Mouse (Mus musculus) retina, embryonic 14.5 days (tissue): ENCODE data around the gene Tmem132d.
A peak's percentile ranks its signal among the peaks of the same experiment; 100 is the strongest.

Source experiments
- DNase-seq: peaks from one replicate; pipeline ENCODE4 v3.0.0-alpha.2; 2015; ENCODE audit warnings: low spot score

Gene Tmem132d

DNA sequence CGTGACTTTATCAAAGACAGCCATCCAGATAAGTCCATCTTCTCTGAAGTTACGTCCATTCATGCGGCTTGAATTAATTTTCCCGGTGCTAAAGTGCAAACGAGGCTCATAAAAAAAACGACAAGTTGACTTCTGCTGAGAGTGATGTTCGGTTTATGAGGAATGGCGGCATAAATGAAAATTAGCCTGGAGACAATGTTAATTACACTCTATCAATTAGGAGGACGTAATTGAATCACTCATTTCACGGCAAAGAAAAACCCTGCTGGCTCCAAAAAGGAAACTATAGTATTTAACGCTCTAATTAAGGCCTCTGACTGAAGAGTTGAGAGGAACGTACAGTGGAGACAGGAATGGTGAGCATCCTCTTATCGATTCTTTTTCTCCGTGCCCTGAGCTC lies 503.2 kb downstream of the Tmem132d start:
- no peak for DNase-seq

DNA sequence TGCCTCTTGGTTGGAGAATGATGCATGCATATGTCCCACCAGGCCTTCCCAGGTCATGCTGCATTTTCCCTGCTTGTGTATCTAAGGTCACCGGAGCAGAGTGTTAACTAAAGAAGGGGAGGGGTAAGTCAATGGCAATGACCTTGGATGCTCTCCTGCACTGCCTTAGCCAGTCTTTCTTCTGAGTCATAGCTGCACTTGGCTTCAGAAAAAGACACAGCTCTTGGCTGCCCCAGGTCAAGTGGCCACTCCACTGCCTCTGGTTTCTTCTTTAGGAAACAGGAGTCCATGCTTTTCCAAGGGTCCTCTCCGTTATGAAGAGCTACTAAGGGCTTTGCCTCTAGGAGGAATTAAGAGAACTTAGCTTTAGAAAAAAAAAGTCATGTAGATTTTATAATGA lies 506.2 kb downstream of the Tmem132d start:
- DNase-seq, result no peak

DNA sequence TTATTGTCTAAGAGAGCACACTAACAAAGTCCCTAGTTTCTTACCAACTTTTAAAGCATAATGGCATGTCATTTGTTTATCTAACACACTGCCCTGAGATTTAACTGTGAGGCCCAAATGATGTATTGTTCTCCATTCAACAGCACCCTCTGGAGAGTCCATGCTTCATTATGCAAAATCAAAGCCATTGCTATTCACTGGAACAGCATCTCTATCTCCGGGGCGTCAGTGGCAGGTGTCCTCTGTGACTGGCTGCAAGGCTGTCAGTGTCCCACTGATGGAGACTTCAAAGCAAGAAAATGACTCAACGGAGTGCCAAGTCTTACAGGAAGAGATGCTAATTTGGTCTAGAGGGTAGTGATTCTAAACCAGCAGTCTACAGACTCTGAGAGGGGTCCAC lies 508.8 kb downstream of the Tmem132d start:
- peak; percentile 60 for DNase-seq

DNA sequence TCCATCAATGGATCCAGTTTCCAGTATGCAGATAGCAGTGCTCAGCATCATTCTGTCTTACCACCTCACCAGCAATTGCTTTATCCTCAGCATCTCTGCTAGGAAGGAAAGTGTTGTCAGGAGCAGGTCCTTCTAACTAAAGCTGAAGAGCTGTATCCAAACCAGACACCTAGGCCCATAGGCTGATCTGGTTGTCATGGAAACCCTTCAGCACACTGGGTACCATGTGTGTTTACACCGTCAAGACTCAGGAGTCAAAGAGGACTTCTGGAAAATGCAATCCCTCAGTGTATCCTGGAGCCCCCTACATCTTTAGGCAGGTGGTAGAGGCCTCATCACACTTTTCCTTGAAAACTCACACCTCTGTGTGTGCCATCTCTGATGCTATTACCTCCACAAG lies 513.7 kb downstream of the Tmem132d start:
- no peak for DNase-seq

DNA sequence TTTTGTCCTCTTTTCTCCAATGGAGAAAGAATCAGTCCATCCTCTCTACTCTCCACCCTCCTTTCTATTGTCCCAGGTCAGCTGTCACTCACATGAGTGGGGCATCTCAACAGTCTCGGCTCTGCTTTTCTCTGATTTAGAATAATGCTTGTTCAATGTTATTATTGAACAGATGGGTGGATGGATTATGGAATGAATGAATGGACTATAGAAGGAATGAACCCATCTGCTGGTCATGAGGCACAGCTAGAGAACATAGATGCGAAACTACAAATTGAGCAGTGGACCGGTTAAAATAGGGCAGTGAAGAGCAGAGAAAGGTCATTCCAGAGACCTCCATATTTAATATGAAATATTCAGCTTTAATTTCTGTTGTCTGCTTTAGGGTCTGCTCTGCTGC lies 514.5 kb downstream of the Tmem132d start:
- DNase-seq, result peak; percentile 58

DNA sequence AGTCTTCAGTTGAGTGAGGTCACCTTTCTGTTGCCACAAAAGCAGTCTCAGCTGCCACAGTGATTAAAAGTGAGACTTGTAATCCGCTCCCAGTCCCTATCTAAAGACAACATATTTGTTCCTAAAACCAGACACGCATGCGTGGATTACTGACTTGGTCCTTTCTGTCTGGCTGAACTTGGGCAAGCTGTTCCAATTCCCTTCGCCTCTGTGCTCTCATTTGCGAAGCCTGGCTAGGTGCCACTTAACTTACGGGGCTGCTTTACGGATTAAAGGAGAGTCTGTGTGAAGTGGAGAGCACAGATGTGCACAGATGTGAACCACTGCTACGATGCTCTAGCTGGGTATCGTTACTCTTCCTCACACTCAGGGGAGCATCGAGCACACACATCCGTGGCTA lies 518.7 kb downstream of the Tmem132d start:
- DNase-seq, result no peak

DNA sequence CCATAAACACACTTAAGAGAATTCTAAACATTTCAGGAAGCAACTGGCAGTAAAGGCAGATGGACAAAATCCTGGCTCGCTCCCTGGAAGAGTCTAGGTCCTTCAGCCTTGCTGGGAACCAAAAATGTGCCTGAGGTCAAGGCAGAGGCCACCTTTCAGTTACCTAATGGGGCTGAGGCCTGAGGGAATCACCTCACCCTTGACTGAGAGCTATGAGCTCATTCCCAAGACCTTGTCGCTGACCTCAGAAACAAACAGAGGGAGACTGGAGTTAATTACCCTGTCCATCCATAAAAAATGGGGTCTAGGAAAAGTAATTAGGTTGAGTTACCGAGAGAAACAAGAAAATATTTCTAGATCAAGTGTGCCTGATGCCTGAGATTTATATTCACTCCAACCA lies 521.3 kb downstream of the Tmem132d start:
- DNase-seq, result no peak

DNA sequence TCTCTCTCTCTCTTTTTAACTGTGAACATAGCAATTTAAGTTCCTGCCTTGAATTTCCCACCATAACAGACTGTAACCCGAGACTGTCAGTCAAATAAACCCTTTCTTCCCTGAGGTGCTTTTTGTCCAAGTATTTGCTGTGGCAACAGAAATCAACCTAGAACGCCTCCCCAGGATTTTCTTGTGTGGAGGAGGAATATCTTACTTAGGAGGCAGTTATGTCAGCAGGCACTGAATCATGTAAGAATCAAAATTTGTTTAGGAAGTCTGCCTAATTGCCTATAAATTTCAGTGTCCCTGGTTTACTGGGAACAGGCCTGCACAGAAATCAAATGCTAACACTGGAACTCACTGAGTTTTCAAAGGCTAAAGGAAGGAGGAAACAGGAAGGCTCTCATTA lies 522.5 kb downstream of the Tmem132d start:
- DNase-seq, result no peak

DNA sequence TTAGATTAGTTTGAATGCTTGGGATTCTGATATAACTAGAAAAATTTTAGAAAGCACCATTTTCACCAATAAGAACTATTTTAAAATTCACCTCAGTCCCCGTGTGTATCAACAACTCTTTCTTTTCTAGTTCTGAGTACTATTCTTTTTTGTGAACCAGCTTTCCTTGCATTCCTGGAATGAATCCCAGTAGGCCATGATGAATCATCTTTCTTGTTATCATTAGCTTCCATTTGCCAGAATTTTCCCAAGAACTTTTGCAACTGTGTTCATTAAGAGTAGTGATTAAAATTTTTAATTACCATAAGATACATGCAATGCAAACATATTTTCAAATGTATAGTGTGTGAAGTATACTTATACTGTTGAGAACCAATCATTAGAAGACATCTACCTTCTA lies 537.7 kb downstream of the Tmem132d start:
- DNase-seq, result no peak

DNA sequence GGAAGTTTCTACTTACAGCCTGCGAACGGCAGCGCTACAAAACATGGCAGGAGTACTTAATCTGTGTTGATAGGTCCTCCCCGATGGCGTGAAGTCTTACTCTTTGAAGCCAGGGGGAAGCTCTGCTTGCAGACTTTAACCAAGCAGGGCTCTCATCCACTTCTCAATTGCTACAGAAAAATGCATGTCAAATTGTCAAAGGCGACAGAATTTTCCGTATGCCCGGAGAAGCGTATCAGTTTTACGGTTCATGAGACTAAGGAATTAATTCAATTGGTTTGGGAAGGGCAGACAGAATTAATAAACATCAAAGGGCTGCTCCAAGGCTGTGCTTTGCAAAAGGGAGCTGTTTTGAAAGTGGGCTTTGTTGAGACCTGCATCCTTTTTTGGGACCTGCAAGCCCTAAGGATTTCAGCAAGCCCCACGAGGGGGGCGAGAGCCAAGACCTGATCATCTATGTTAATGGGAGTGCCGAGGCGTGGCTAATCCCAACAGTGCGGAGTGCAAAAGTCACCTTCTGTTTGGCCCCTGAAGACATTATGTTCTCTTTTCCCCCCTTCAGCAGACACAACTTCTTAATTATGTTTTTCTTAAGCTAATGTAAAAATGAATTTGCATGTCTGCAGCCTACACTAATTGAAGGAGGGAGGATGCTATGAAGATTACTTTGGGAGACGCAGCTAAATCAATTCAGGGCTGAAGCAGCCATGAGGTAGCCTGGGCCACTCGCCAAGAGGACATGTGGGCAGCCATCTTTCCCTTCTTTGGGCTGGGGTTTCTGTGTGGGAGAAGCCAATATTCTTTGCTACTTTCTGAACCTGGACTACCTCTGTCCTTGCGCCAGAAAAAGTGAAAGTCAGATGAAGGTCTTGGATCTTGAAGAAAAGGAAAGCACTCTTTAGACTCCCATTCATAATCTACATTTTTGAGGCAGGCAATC lies 547.0 kb downstream of the Tmem132d start:
- peak; percentile 36 for DNase-seq

DNA sequence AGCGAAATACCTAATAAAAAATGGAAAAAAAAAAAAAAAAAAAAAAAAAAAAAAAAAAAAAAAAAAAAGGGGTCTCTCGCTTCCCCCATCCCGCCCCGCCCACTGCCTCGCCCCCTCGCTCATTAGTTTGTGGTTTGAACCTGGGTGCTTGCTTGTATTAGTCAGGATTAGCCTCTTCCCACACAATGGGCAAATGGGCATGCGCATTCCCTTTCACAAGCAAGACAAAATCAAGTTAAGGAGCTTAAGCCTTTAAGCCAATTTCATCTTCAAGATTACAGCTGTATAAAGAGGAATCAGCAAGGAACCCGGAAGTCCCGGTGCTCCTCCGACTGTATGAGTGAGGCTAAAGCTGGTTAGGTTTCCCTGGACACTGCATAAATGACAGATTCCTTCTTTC lies 549.9 kb downstream of the Tmem132d start:
- DNase-seq, result peak; percentile 79

DNA sequence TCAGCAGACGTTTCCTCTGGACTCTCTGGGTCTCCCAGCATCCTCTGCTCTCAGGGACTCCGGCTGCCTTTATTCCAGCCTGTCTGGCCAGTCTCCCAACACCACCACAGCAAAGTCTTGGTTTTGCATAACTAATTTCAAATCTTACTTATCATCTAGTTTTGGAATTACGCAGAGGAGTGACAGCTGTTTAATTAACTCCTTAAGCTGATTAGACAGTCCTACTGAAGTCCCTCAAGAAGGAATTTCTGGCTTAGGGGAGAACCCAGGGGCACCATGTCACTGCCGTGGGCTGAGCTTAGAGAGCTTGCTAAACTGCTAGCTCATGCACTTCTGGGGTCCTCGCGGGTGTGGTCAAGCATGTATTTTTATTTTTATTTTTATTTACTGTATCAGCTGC lies 558.4 kb downstream of the Tmem132d start:
- DNase-seq, result peak; percentile 65

DNA sequence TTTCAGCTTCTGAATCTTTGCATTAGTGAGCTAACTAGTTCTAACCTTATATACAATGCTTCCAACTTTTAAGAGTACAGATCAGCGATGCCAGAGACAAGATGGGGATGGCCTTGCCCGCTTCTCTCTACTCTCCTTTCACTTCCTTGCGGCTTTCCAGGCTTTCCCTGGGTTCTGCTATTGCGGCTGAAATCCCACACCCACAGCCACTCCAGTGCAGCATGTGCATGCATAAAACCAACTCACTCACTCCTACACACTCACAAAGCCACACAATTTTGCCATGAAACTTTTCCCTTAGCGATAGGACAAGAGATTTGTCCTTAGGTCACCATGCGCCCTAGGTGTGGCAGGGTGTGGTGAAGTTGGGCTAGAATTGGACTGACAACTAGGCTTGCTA lies 567.7 kb downstream of the Tmem132d start:
- no peak for DNase-seq

DNA sequence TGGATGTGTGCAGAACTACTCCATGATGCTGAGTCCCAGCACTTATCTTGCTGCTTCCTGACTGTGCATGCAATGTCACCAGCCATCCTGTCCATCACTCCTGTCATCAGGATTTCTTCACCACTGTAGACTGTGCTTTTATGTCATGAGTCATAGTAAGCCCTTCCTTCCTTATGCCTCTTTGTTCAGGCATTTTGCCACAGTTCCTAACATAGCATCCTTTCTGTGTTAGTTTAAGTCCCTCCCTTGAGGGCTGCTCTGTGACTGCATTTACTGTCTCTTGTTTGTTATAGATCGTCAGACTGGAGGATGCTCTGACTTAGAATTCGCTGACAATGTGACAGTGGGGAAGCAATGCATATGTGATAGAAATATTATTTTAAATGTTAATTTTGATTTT lies 573.2 kb downstream of the Tmem132d start:
- no peak for DNase-seq

DNA sequence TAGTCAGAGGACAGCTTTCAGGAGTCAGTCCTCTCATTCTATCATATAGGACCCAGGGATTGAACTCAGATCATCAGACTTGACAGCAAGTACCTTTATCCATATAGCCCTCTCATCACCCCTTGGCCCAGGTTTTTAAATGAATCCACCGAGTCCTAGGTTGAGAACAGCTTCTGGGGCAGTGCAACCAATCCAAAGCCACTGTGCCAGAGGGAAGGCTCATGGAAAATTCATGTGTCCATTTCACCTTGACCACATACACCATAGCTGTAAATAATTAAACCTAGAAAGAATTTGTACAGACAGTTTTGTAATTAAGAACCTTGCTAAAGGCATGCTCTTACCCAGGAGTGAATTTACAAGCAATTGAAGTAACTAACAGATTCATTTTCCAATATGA lies 580.6 kb downstream of the Tmem132d start:
- no peak for DNase-seq

DNA sequence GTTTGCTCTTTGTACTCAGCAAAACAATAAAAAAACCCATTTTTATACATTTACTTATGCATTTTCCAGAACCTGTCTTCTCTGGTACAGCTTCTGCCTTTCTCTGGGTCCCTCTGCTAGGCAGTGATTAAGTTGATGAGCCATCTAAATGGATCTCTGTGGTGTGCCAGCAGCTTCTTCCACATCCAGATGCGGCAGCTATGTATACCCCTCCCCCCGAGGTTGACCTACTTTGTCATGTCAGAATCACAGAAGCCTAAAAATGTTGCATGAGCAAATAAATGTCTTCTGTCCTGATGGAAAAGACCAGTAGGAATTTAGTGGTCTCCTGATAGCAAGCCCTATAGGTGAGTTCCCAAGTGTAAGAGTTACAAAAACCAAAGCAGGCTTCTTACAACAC lies 601.1 kb downstream of the Tmem132d start:
- peak; percentile 36 for DNase-seq

DNA sequence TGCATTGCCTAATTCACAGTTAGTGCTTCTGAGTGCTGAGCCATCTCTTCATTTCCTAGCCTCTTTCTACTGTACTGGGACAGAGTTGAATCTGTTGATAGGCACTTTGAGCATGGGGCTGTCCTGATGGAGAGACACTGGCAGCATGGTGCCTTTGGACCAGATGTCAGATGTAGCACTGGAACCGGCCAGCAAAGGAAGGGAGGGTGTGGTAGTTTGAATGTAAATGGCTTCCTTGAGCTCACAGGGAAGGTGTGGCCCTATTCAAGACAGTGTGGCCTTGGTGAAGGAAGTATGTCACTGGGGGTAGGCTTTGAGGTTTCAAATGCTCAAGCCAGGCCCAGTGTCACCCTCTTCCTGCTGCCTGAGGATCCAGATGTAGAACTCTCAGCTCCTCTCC lies 602.0 kb downstream of the Tmem132d start:
- DNase-seq, result no peak

DNA sequence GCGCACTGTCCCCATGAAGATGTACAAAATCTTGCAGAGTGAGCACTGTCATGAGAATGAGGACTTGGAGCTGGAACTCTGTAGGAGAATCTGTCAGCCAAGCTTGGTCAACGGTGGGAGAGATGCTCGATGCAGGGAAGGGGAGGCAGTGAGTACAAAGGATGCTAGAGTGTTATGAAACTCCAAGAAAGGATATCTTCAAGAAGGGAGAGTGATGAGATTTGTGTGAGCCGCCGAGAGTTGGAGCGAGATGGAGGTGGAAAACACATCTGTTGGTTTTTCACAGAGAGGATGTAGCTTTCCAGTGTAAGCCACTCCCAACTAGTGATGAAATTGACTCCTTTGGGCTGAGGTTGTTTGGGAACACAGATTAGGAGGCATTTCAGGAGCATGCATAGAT lies 604.1 kb downstream of the Tmem132d start:
- DNase-seq, result no peak

DNA sequence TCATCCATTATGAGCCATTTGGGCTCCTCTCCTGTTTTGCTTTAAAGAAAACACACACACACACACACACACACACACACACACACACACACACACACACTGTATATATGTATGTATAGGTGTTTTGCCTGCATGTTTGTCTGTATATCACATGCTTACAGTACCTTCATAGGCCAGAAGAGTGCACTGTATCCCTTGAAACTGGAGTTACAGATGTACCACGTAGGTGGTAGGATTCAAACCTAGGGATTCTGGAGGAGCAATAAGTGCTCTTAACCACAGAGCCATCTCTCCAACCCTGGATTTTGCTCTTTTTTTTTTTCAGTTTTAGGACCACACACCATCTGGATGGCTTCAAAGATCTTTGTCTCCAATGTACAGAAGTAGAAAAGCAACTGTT lies 610.9 kb downstream of the Tmem132d start:
- DNase-seq, result peak; percentile 53

DNA sequence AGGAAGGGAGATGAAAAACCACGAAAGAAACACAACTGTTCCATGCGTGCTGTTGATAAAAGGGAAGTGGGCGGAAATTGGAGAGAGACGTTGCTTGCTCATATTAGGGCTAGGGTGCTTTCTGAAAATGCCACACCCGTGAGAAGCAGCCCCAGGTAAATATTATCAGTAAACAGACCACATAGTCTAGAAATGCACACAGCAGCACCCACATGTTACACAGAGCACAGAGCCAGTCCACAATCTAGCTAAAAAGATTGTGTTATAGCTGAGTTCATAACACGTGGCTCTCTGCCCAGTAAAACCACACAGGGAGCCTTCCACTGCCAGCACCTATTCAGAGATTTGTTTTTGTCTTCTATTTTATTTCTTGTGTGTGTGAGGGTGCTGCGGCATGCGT lies 617.6 kb downstream of the Tmem132d start:
- no peak for DNase-seq

DNA sequence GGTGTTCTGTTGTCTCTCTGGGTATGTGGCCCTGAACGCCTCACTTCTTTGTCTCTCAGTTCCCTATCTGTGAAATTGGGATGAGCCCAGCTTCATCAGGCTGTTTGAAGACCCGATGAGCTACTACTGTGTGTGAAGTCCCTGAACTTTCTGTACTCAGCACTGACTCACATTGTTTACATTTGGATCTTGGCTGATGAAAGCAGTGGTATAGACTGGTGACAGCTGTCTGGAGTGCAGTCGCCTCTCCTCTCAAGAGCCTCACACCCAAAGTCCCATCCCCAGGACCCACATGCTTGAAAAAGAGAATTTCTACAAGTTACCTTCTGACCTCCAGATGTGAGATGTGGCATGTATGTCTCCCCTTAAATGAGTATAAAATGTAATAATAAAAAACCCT lies 625.5 kb downstream of the Tmem132d start:
- DNase-seq, result no peak

DNA sequence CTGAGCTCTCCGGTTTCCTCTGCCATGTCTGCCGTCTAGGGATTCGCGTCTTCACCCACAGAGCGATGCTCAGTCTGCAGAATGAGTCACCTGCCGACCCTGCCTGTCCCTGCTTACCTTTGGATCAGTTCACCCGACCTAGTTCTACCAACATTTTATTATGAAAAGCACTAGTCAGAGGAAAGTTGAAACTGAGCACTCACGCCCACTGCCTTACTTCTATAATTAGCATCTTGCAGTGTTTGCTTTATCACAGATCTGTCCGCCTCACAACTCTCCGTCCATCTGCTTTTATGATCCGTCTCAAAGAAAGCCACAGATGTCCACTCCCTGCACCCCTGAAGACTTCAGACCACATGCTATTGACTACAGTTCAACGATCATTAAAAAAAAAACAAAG lies 626.0 kb downstream of the Tmem132d start:
- no peak for DNase-seq

DNA sequence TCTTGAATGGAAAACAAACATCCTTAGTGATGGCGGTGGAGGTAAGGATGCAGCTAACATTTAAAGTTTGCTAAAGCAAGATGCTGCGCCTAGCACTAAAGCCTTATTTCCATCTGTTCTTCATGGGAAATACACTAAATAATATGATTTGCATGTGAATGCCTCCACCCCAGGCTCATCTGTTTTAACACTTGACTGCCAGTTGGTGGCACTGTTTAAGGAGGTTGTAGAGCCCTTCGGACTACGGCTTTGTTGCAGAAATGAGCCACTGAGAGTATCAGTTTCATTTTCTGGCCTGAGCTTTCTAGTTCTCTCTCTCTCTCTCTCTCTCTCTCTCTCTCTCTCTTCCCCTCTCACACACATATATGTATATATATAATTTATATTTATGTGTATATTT lies 632.0 kb downstream of the Tmem132d start:
- DNase-seq, result peak; percentile 25

DNA sequence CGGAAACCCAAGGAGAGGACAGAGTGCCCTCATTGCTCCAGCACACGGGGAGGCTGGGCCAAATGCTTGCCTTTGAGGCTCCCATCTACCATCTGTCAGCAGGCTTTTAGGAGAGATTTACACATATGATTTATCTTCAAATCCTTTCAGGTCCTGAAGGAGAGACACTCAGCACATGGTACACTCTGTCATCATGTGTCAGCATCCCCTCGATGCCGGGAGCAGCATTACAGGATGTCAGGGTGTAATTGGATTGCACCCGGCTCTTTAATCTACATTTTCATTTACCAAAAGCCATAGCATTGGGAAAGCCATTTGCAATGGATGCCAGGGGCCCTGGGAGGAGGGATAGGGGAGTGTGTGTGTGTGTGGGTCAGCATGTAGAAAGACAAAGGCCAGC lies 651.7 kb downstream of the Tmem132d start:
- DNase-seq, result no peak
